Mouse (Mus musculus) cerebellum, adult 2 months (tissue): ENCODE data around the gene Lcn12.

Source experiments
- CTCF ChIP-seq: fragments of 200-500 bp; IDR thresholded peaks from 2 replicates; pipeline ENCODE4 v1.5.1; 2011; ENCODE audit warnings: low read depth, mild to moderate bottlenecking, control low read depth, low read length, moderate library complexity, borderline replicate concordance; ENCODE audit not compliant: insufficient read depth
- POLR2A ChIP-seq: fragments of 200-500 bp; IDR thresholded peaks from 2 replicates; pipeline ENCODE4 v1.6.1; 2011; ENCODE audit warnings: low read length, control low read depth, borderline replicate concordance; ENCODE audit not compliant: insufficient read depth

DNA sequence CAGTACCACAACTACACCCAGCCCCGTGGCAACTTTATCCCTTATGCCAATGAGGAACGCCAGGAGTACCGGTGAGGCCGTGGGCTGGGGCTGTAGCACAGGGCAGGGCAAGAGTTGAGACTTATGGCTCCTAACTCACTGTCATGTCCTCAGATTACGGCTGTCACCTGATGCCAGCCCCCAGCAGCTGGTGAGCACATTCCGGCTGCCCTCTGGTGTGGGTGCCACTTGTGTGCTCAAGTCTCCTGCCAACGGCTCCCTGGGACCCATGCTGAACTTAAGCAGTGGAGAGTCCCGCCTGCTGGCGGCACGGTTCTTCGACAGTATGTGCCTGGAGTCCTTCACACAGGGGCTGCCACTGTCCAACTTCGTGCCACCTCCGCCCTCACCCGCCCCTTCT, 51.0 kb downstream of the Lcn12 start:
- TF ChIP-seq POLR2A (no peak), CTCF (no peak)
